Mouse (Mus musculus) ES-E14 (cell line): ENCODE results near the gene Slc7a6os. TPM values are rescaled to one million over a fixed set of nuclear protein-coding genes. Genes with fewer than 3 reads are reported as not detected.

Experiments used
- DNase-seq: peaks from one replicate; pipeline ENCODE4 v3.0.0-alpha.2; 2013; ENCODE audit warnings: low read depth, low spot score
- H3K27ac ChIP-seq: 2 replicates; pipeline ENCODE4 v1.5.1; 2012; ENCODE audit warnings: low read depth, mild to moderate bottlenecking, low read length, moderate library complexity, mixed read lengths; ENCODE audit not compliant: poor library complexity, insufficient read depth, severe bottlenecking
- H3K36me3 ChIP-seq: 2 replicates; pipeline ENCODE4 v1.6.1; 2012; ENCODE audit warnings: mild to moderate bottlenecking, low read length, moderate library complexity, mixed read lengths; ENCODE audit not compliant: control insufficient read depth, poor library complexity, insufficient read depth, severe bottlenecking
- H3K4me1 ChIP-seq, 2 experiments: fragments of 150-350 bp in 1 of 2; sonication (generic) in 1 of 2; 2 replicates each; pipeline ENCODE4 v1.6.1; 2012; ENCODE audit warnings: low read length in 2 of 2, mild to moderate bottlenecking in 1 of 2, mixed read lengths in 1 of 2; ENCODE audit not compliant: control insufficient read depth in 2 of 2, insufficient read depth in 2 of 2, poor library complexity in 1 of 2
- H3K4me3 ChIP-seq, 2 experiments: fragments of 150-350 bp in 1 of 2; sonication (generic) in 1 of 2; 2 replicates each; pipeline ENCODE4 v1.5.1; 2012; ENCODE audit warnings: low read length in 2 of 2, low read depth in 1 of 2, mild to moderate bottlenecking in 1 of 2, mixed read lengths in 1 of 2; ENCODE audit not compliant: insufficient read depth in 1 of 2, poor library complexity in 1 of 2, severe bottlenecking in 1 of 2
- H3K9ac ChIP-seq: 2 replicates; pipeline ENCODE4 v1.6.1; 2012; ENCODE audit warnings: low read depth, mild to moderate bottlenecking, low read length, mixed read lengths; ENCODE audit not compliant: poor library complexity, insufficient read depth, severe bottlenecking
- H3K9me3 ChIP-seq: fragments of 150-350 bp; sonication (generic); 2 replicates; pipeline ENCODE4 v1.6.1; 2012; ENCODE audit warnings: low read depth, mild to moderate bottlenecking, low read length; ENCODE audit not compliant: control insufficient read depth, insufficient read depth
- CHD2 ChIP-seq: IDR thresholded peaks from 2 replicates; pipeline ENCODE4 v1.6.1; 2014; ENCODE audit warnings: mild to moderate bottlenecking, low read depth, low read length, inconsistent platforms
- HCFC1 ChIP-seq: IDR thresholded peaks from 2 replicates; pipeline ENCODE4 v1.6.1; 2012; ENCODE audit warnings: low read length, inconsistent platforms, borderline replicate concordance; ENCODE audit not compliant: insufficient read depth
- MAFK ChIP-seq: IDR thresholded peaks from 2 replicates; pipeline ENCODE4 v1.6.1; 2014; ENCODE audit warnings: mild to moderate bottlenecking, low read depth, low read length, inconsistent platforms; ENCODE audit not compliant: insufficient read depth
- ZC3H11A ChIP-seq: IDR thresholded peaks from 2 replicates; pipeline ENCODE4 v1.6.1; 2012; ENCODE audit warnings: low read depth, mild to moderate bottlenecking, inconsistent platforms, low read length, borderline replicate concordance
- ZNF384 ChIP-seq: IDR thresholded peaks from 2 replicates; pipeline ENCODE4 v1.6.1; 2012; ENCODE audit warnings: low read depth, low read length, inconsistent platforms
- in situ Hi-C, 2 experiments: fragments of 600-800 bp; cut with MboI; formaldehyde crosslinking; loops; one replicate each; pipeline ENCODE4 v1.15.1; 2025; ENCODE audit warnings: low sequenced_read_pairs in 2 of 2, inconsistent platforms in 1 of 2; ENCODE audit not compliant: unreplicated experiment in 2 of 2
- total RNA-seq: library from RNA; depleted of rRNA; stranded (reverse); fragments of 300-350 nt; gene quantifications from 2 replicates; pipeline ENCODE4 v1.2.3, GENCODE M21; 2012

Gene Slc7a6os
- total RNA-seq, 1 experiment: 69.1 TPM

DNA sequence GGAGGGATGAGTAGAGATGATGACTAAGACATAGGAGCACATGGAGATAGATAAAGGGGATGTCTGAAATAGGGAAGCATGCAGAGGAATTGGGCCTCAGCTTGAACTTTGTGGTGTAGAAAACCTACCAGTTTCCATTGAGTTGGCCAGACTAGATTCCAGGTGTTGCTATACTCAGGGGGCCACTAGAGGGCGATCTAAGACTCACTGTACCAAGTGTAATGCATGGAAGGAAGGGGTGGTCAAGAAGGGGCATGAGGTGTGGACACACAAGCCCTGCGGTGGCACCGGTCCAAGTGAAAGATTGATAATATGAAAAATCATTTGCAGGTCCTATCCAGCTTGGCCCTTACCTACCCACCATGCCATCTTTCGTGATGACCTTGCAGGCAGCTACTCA is 45.3 kb downstream of the Slc7a6os start:
- TF ChIP-seq CHD2 (no peak), ZNF384 (no peak), HCFC1 (no peak), ZC3H11A (peak; percentile 20; the same call in 1 of the 2 replicates), MAFK (no peak)
- in situ Hi-C loops: no loop called here
- peak; percentile 59 for DNase-seq
- H3K27ac ChIP-seq: no peak overlapping the region
- H3K4me1 ChIP-seq: peaks cover 0 to 10% of the 10 kb centered on the region in 2 experiments; a peak in 2 of 4 replicates
- H3K9ac ChIP-seq: no peak overlapping the region
- no peaks in the 10 kb centered on the region for H3K9me3 ChIP-seq
- H3K36me3 ChIP-seq: peaks cover 27% of the 10 kb centered on the region
- no peak overlapping the region for H3K4me3 ChIP-seq

DNA sequence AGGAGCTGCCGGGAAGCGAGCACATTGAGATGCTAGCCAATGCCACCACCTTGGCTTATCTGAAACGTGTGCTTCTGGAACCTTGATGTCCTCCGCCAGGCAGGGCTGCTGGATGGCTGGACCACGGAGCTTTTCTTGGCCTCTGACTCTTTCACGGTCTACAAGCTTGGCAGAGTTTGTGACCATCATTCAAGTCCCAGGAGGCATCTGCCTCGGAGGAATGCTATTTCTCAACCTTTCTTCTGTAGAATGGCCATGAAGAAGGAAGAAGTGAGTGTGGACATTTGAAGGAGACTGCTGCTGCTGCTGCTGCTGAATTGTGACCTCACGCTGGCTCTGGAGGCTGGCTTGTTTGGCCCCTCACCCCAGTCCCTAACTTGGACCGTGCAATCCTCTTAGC is 47.5 kb downstream of the Slc7a6os start:
- no peak overlapping the region for H3K27ac ChIP-seq
- no peaks in the 10 kb centered on the region for H3K9me3 ChIP-seq
- TF ChIP-seq HCFC1 (no peak), MAFK (no peak), ZC3H11A (no peak)
- H3K4me3 ChIP-seq: no peak overlapping the region
- H3K9ac ChIP-seq: no peak overlapping the region
- no peak for DNase-seq
- peaks cover 27% of the 10 kb centered on the region for H3K36me3 ChIP-seq
- in situ Hi-C loops: no loop called here
- H3K4me1 ChIP-seq: peaks cover 0 to 18% of the 10 kb centered on the region in 2 experiments; a peak in 3 of 4 replicates

DNA sequence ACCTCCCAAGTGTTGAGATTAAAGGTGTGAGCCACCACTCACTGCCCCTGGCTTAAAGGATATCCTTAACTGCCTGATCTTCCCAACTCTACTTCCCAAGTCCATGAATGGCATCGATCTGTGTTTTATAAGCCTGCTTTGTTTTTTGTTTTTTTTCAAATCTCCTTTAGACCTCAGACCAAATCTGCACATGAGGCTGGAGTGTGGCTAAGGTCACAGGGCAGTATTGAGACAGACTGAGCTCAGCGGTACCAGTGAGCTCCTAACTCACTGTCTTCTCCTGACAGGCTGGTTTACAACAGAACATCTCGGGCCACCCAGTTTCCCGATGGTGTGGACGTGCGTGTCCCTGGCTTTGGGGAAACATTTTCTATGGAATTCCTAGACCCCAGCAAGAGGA is 50.9 kb downstream of the Slc7a6os start:
- in situ Hi-C loops: no loop called here
- Histone ChIP-seq H3K4me1 (peaks cover 0 to 18% of the 10 kb centered on the region in 2 experiments; a peak in 3 of 4 replicates), H3K9ac (no peak overlapping the region), H3K9me3 (no peaks in the 10 kb centered on the region), H3K4me3 (no peak overlapping the region), H3K27ac (peak overlapping the region; percentile 65), H3K36me3 (peaks cover 27% of the 10 kb centered on the region)
- DNase-seq: no peak
- no peak for TF ChIP-seq HCFC1
- no peak for TF ChIP-seq ZC3H11A
- no peak for TF ChIP-seq CHD2
- no peak for TF ChIP-seq ZNF384
- no peak for TF ChIP-seq MAFK

DNA sequence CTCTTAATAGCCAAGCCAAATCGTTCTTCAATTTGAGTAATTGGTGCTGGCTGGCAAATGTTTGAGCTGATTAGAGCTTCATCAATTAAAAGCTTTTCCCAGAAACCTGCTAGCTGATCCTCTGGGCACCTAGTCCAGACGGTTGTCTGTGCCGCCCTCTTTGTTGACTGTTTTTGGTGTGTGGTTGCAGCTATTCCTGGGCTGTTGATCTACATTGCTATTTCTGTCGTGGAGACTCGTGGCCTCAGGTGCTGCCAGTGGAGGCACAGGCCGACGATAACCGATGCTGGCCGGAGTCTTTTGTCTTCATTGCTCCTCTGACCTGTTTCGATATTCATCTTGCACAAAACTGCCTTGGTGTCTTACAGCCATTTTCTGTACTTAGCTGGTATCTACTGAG is 52.4 kb downstream of the Slc7a6os start:
- in situ Hi-C loops: no loop called here
- no peak for DNase-seq
- Histone ChIP-seq H3K36me3 (peaks cover 19% of the 10 kb centered on the region), H3K4me3 (no peak overlapping the region), H3K27ac (no peak overlapping the region), H3K9ac (no peak overlapping the region), H3K9me3 (no peaks in the 10 kb centered on the region), H3K4me1 (peaks cover 0 to 18% of the 10 kb centered on the region in 2 experiments; a peak in 3 of 4 replicates)
- TF ChIP-seq ZC3H11A (no peak), HCFC1 (no peak), CHD2 (no peak), ZNF384 (no peak), MAFK (no peak)

DNA sequence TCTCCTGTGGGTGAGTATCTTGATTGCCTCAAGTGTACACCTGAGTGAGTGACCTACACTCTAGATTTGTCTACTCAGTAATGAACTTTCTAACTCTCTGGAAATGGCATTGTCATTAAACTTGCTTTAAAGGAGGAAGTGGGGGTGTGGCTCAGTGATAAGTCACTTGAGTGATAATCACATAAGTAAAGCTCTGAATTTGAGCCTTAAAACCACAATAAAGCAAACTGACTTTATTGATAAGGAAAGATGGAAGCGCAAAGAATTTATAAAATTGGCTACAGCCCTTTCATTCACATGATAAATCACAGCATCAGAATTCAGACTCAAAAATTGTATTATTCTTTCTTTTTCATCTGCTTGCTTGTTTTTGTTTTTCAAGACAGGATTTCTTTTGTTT is 53.3 kb downstream of the Slc7a6os start:
- peaks cover 10% of the 10 kb centered on the region; the same call in 1 of the 2 replicates for H3K36me3 ChIP-seq
- H3K4me1 ChIP-seq: peaks cover 0 to 18% of the 10 kb centered on the region in 2 experiments; a peak in 3 of 4 replicates
- H3K27ac ChIP-seq: no peak overlapping the region
- no peak for TF ChIP-seq ZNF384
- no peak for TF ChIP-seq CHD2
- no peak for TF ChIP-seq HCFC1
- no peak for TF ChIP-seq ZC3H11A
- TF ChIP-seq MAFK: no peak
- no peaks in the 10 kb centered on the region for H3K9me3 ChIP-seq
- in situ Hi-C loops: no loop called here
- DNase-seq: no peak
- no peak overlapping the region for H3K9ac ChIP-seq
- no peak overlapping the region for H3K4me3 ChIP-seq
